Mouse (Mus musculus) adrenal gland, postnatal 25 days (tissue): Measurements from ENCODE around the gene Dars2. TPM values are rescaled to one million over a fixed set of nuclear protein-coding genes. Genes with fewer than 3 reads are reported as not detected.
"Not testable (repeated sequence)": the region's sequence is repeated elsewhere in the genome, so short reads cannot be mapped to it uniquely, and the experiment has no call there.

Source experiments
- DNase-seq: peaks from one replicate; pipeline ENCODE4 v3.0.0; 2021; ENCODE audit warnings: mixed read lengths
- total RNA-seq: library from RNA; stranded (reverse); gene quantifications from 2 replicates; pipeline ENCODE4 v1.2.3, GENCODE M21; 2021

Dars2 gene
- total RNA-seq, 1 experiment from 2014 or later: 33.6 TPM

DNA sequence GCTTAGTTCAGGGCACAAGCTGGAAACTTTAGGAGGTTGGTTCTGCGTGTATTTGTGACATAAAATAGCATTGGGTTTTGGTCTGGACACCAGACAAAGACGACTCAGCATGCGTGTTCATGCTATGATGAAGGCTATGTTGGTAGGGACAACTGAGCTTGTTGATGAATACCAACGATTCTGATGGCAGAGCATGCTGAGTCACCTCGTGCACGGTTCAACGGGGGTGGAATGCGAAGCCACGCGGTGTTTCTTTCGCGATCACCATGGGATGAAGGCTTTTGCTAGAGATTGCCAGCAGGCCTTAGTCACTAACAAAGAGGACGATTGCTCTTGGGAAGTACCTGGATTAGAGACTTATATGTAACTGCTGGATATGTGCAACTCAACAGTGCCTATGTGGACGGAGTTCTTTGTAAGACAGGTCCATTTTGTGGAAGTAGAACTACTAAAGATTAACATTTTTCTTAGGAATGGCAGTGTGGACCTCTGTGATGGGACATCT is 35.1 kb downstream of the Dars2 start:
- peak; percentile 23 for DNase-seq

DNA sequence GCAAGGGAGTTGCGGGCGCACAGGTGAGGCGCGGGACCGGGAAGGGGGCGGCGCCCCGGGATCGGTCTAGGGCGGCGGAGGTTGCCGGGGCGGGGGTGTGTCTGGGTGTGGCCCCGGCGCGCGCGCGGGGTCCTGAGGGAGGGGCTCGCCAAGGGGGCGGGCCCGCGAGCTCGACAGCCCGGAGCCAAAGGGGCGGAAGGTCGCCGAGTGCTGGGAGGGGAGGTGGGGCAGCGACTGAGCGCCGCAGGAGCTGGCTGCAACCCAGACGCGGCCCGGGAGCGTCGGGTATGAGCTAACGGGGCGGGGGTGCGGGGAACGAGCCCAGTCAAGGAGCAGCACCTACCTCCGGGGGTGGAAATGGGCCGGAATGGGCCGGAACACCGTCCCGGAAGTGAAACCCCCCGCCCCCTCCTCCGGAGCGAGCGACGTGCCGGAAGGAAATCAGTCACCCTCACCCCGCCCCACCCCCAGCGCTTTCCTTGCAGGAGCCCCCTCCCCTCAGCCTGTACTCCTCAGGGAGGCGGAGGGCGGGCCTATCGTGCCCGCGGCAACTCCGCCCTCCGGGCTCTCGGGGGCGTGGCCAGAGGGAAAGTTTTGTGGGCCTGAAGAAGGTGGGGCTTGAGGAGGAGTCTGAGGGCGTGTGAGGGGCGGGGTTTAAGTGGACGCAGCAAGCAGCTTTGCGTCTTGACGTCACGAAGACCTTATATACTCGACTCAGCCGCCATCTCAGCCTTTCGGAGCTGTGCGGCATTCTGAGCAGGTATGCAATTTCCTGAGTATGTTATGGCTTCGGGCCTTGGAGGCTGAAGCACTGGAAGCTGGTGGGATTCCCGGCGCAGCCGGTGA is 35.8 kb downstream of the Dars2 start, which contains the start of gene Zbtb37:
Gene Zbtb37 (minus strand): TSS at position 415 of the 846 bp plus-strand sequence.
- peak; percentile 97 for DNase-seq

DNA sequence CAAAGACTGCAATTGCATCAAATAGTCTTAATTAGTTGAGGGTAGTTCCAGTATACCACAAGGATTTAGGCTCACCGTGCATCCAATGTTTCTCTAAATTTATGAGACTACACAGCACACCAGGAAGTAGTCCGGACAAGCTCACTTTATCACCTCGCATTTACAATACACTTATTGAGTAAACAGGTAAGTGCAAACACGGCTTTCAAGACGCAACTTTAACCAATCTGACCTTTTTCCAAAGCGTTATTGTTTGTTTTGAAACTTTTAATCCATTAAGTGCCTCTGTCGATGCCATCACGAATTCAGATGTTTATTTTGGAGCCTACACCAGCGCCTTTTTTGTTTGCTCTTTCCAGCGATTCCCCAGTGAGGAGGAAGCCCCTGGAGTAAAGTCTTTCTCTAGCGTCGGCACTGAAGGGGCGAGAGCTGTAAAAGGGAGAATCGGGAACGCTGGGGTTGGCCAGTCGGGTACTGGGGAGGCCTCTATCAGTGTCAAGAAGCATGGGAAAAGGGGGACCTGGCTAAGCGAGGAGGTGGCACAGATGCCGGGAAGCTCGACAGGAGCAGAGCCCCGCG is 36.5 kb downstream of the Dars2 start:
- no peak for DNase-seq

DNA sequence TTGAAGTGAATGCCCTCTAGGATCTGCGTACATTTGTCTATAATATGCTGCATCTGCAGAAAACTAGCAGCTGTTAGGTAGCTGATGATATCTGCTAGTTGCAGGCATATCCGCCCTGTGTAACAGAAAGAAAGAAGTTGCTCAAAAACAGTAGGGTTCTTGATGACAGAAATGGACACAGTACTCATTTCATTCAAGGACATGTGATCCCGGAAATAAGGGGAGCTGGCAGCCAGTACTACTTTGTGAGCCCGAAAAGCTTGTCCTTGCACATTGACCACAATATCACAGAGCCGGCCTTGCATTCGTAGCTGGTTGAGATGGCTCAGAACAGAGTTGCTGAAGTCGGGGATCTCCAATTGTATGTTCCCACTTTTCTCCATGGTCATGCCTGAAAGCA is 38.1 kb downstream of the Dars2 start:
- peak; percentile 49 for DNase-seq

DNA sequence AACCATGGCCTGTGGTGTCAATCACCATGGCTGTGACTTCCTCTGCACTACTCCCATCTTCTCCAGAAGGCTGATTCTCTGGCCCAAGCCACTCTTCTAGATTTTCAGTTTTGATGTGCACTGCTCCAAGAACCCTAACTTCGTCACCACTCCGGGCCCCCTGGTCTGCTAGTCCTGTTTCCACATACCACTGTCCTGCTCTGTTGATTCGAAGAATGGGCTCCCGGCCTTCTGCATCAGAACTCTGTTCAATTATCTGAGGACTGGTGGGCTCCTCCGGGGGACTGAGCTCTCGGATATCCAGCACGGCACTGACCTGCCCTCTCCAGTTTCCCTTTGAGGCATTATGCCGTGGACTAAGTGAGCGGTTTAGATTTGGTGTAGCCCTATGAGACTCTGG is 38.6 kb downstream of the Dars2 start:
- DNase-seq: no peak

DNA sequence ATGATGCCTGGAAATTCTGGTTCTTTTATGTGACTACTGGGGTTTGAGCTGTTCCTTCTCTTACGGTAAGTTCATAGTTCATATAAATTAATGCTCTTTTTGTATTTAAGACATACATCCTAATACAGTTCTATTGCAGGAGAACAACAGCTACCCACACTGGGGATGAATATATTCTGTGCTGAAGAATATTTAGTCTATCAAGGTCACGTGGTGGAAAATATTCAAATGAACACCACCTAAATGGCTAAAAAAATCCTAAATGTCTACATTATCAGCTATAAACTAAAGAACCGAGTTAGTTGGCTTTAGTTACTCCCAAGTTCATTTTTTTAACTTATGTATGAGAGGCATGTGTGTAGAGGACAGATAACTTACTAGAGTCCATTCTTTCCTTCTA is 40.4 kb downstream of the Dars2 start:
- no peak for DNase-seq

DNA sequence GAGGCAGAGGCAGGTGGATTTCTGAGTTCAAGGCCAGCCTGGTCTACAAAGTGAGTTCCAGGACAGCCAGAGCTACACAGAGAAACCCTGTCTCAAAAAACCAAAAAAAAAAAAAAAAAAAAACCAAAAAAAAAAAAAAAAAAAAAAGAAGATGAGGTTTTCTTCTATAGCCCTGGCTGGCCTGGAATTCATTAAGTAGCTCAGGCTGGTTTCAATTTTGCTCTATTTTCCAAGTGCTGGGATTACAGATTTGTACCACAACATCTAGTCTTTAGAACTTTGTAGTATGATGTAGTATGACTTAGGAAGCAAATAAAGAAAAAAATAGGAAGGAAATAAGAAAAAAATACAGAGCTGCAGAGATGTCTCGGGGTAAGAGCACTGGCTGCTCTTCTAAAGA is 42.0 kb downstream of the Dars2 start:
- not testable (repeated sequence) for DNase-seq

DNA sequence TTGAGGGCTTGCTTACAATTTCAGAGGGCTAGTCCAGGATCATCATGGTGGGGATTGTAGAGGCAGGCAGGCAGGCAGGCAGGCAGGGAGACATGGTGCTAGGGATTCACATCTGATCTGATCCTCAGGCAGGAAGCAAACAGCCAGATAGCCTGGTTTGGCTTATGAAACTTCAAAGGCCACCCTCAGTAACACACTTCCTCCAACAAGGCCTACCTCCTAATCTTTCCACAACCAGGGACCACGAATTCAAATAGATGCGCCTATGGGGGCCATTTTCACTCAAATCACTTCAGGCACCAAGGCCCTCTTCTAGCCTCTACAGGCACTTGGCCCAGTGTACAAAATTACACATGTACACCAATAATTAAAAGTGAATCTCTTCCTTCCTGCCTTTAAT is 43.3 kb downstream of the Dars2 start:
- no peak for DNase-seq

DNA sequence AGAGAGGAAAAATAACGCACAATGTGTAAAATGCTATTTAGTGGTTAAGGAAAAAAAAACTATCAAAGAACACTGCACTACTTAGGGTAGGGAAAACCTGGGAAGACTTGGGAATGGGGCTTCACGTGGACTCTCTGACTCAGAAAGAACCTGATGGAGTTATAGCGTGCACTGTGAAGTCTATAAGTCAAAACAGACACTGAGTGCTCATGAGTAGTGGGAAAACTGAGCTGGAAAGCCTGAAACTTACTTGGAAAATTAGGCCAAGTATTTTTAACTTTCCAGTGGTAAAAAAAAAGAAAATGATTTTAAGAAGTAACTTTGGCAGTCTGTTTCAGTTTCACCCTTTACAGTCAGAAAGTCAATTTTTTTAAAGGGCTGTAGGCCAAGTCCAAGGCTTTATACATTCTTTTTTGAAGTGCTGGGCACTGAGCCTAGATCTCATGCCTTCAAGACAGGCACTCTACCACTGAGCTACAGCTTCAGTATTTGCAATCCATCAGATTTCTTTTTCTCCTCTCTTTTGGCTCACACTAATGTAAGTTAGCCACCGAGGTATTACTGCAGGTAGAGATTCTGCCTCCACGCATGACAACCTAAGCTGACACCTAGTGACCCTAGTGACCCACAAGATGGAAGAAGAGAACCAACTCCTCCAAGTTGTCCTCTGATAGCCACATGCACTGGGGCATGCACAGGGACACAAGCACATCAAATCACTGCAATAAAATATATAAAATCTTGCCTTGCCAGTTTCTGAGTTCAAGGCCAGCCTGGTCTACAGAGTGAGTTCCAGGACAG is 44.8 kb downstream of the Dars2 start:
- no peak for DNase-seq

DNA sequence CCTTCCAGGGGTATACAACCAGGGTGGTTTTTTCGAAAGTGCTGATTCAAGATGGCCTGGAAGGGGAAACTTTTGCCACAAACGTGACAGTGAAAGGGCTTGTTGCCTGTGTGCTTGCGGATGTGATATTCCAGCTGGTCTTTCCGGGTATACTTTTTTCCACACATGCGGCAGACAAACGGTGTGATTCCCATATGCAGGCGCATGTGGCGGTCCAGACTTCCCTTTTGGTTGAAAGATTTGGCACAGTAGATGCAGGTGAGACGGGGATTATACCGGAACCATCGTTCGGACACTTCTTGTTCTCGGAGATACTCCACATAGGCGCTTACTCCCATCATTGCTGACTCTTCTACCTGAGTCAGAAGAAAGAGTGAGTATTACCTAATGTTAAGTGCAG is 50.4 kb downstream of the Dars2 start:
- no peak for DNase-seq

DNA sequence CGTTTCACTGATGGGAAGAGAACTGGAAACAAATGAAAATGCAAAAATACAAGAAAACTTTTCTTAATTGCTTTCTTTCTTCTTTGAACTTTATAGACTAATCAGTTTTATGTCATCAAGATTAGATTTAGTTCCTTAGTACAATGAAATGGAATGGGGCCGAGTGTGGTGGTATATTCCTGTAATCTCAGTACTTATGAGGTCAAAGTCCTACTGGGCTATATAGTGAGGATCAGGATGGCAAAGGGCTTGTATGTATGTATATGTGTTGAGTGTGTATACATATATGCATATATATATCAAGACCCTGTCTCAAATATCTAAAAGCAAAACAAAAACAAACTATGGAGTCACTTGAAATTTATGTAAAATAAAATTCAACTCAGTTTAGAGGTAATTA is 54.1 kb downstream of the Dars2 start:
- DNase-seq: no peak

DNA sequence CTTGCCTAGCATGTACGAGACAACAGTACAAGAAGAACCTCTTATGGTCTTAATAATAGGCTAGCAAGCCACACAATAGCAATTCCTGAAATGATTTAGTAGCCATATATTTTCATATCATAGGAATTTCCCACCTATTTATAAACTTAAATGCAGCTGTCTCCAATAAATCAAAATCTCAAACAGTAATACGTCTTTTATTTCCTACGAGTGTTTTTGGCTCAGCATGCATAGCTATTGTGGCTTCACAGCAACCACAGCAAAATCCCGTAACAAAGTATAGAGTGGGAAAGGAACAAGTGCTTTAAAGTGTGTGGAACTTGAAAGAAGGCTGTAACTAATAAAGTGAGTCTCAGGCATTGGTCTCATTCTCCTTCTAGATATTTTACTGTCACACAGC is 60.0 kb downstream of the Dars2 start:
- no peak for DNase-seq

DNA sequence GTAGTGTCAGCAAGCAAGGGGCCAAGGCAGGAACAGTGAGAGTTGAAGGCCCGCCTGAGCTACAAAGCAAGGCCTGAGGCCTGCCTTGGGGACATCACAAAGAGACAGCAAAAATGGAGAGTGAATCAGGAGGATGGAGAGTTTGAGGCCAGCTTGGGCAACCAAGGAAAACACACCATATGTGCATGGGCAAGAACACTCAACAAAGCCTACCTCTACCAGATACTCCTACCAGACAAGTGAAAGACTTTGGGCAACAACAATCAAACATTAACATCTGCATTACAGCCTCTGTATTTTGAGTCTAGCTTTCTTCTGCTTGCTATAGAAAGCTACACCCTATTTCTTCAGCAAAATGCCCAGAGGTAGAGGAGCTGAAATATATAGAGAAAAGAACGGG is 62.4 kb downstream of the Dars2 start:
- no peak for DNase-seq

DNA sequence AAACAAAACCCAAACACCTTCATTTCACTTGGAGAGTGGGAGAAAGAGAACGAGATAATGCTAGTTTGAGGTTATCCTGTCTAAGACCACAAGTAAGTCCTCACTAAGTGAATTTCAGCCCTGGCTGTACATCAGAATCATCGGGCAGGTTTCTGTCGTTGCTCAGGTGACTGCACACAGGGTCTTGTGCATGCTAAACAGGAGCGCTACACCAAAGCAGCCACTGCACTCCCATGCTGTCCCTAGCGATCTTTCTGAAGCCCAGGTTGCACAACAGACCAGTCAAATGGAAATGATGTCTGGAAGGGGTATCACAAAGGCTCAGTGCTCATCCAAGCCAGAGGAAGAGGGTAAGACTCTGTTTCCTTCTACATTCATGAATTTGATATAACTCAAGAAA is 64.0 kb downstream of the Dars2 start:
- DNase-seq: no peak

DNA sequence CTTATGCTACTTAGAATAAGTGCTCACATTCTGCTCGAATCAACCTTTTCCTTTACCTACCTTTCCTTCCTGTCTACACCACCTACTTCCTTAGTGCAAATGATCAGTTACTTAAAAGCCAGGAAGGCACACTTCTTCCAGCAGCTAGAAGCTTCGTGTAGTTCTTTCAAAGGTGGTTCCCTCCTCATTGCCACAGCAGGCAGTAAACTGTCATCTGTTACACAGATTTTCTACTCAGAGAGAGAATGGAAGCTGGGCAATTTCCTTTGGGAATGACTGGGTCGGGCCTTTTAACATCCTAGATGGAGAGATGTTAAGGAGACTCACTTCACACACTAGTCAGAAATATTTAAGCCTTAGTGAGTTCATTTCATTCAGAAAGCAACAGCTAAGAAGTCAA is 64.9 kb downstream of the Dars2 start:
- no peak for DNase-seq

DNA sequence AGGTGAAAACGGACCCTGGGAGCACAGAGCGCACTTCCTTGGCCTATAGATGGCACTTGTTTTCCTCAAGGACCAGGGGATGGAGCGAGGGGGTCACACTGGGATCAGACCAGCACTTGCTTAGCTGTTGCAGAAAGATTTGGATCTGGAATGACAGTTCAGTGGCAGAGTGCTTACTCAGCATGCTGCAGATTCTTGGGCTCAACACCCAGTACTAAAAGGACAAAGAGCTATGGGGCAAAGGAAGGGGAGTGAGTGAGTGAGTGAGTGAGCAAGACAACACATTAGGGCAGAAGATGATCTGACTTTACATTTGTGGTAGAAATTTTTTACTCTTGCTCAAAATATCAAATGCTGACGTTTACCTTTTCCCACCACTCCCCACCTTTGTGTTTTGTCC is 65.5 kb downstream of the Dars2 start:
- no peak for DNase-seq

DNA sequence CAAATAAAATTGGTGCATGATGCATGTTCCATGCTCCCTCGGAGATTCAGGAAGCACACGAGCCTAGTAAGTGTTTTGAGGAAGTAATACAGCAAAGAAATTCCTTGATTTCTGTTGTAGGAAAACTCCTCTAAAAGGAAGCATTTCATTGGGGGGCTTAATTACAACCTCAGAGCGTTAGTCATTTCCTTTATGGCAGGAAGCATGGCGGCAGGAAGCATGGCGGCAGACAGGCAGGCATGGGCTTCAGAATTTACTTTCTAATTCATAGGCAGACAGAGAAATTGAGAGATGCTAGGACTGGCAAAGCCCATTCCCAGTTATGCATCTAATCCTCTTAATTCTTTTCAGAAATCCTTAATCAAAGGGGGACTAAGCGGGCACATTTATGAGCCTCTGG is 76.6 kb downstream of the Dars2 start:
- no peak for DNase-seq

Other genes starting within 250 kb of the Dars2 start
- gene Rc3h1, start 164.2 kb downstream of the Dars2 start, total RNA-seq: 46.7 and 50.2 TPM in 2 replicates
- gene Serpinc1, start 92.1 kb downstream of the Dars2 start, total RNA-seq: 1.2 and 32.6 TPM in 2 replicates
- 13.8 and 27.0 TPM in 2 replicates for gene Zbtb37, start 35.8 kb downstream of the Dars2 start, total RNA-seq
- 4.3 and 5.2 TPM in 2 replicates for gene Cenpl, start 55 bp upstream of the Dars2 start, total RNA-seq
- gene Klhl20, start 60.9 kb upstream of the Dars2 start, total RNA-seq: 19.3 and 22.0 TPM in 2 replicates
- 4.9 and 5.2 TPM in 2 replicates for gene Ankrd45, start 72.0 kb upstream of the Dars2 start, total RNA-seq
- not detected in 2 replicates for gene Tex50, start 88.7 kb upstream of the Dars2 start, total RNA-seq
- gene Prdx6, start 180.6 kb upstream of the Dars2 start, total RNA-seq: 485 and 567 TPM in 2 replicates